Mouse (Mus musculus) erythroblast, embryonic 14.5 days (primary cell): Measurements from ENCODE around the gene Lypd5. TPM values are rescaled to one million over a fixed set of nuclear protein-coding genes. Genes with fewer than 3 reads are reported as not detected.

Experiments used
- H3K27me3 ChIP-seq: 2 replicates; pipeline ENCODE4 v1.6.1; 2012; ENCODE audit warnings: inconsistent platforms; ENCODE audit not compliant: control insufficient read depth
- H3K36me3 ChIP-seq: 2 replicates; pipeline ENCODE4 v1.6.1; 2012; ENCODE audit warnings: mild to moderate bottlenecking, inconsistent platforms; ENCODE audit not compliant: control insufficient read depth
- H3K4me1 ChIP-seq: 2 replicates; pipeline ENCODE4 v1.6.1; 2012; ENCODE audit warnings: inconsistent platforms; ENCODE audit not compliant: control insufficient read depth
- H3K4me3 ChIP-seq: replicated peaks from 2 replicates; pipeline ENCODE3; 2012; ENCODE audit warnings: moderate library complexity, mild to moderate bottlenecking, inconsistent platforms
- H3K9me3 ChIP-seq: 2 replicates; pipeline ENCODE4 v1.6.1; 2012; ENCODE audit warnings: low read length, inconsistent platforms, mixed read lengths; ENCODE audit not compliant: control insufficient read depth
- GATA1 ChIP-seq: IDR thresholded peaks from 2 replicates; pipeline ENCODE4 v1.6.1; 2012; ENCODE audit warnings: low read length, inconsistent platforms, mixed read lengths
- TAL1 ChIP-seq: IDR thresholded peaks from 3 replicates; pipeline ENCODE4 v1.6.1; 2012; ENCODE audit warnings: low read length, inconsistent platforms, mixed read lengths
- polyA plus RNA-seq: library from polyadenylated mRNA; stranded (reverse); fragments of >175 nt; gene quantifications from 2 replicates; pipeline ENCODE4 v1.2.3, GENCODE M21; 2012

The Lypd5 gene
- polyA plus RNA-seq, 1 experiment: not detected

DNA sequence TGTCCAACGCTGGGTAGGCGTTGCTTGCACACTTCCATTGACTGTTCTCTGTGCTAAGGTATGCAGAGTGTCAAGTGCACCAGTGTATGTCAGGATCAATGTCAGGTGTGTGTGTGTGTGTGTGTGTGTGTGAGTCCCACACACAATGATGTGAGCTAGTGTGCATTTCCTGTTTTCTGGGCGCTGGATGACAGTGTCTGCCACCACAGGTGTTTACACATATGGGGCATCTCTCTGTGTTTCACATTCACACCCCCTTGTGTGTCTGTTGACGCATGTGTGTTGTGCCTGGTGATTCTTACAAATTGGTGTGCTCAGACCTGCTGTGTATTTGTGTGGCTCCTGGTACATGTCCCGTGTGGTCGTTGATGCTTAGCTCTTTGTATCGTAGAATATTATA is 19.9 kb downstream of the Lypd5 start:
- peaks cover 93% of the 10 kb centered on the region for H3K4me1 ChIP-seq
- H3K36me3 ChIP-seq: peaks cover 51% of the 10 kb centered on the region
- H3K4me3 ChIP-seq: peak overlapping the region; percentile 79
- peaks cover 2% of the 10 kb centered on the region; the same call in 1 of the 2 replicates for H3K9me3 ChIP-seq
- H3K27me3 ChIP-seq: peaks cover 2% of the 10 kb centered on the region; the same call in 1 of the 2 replicates
- TF ChIP-seq TAL1 (no peak), GATA1 (no peak)

DNA sequence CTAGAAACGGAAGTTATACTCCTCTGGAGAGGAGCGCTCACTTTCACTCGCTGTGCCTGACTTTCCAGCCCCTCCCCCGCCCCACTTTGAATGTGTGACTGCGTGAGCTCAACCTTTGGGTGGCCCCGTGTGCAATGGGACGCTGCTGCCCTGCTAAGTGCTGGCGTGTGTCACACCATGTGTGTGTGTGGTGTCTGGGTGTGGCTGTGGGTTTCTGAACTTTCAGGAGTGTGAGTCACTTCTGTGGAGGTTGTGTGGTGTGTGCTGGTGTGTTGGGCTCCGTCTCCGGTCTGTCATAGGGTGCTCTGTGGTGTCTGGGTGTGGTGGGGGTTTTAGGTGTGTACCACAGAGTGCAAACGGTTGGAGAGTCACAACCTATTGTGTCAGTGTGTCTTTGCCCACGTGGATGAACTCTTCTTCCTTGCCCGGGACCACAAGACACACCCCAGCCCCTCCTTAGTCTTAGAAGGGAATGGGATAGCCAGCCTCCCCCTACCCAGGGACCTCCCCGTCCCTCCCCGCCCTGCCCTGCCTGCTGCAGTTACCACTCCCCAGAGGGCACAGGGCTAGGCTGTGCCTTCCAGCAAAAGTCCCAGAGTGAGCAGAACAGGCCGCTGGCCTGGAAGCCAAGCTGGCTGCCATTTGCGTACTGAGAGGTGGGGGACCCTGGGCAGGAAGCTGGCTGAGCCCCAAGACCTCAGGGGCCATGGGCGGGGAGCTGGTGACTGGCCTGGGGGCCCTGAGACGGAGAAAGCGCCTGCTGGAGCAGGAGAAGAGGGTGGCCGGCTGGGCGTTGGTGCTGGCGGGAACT is 20.9 kb downstream of the Lypd5 start, which contains the start of gene Kcnn4:
Gene Kcnn4 (plus strand): TSS at position 533 of the 811 bp plus-strand sequence.
- Histone ChIP-seq H3K4me3 (peak within 1 kb of the TSS; percentile 98), H3K9me3 (peaks cover 2% of the 10 kb centered on the region; the same call in 1 of the 2 replicates), H3K36me3 (peaks cover 61% of the 10 kb centered on the region), H3K27me3 (no peaks in the 10 kb centered on the region), H3K4me1 (peaks cover 93% of the 10 kb centered on the region)
- TF ChIP-seq GATA1: no peak
- TF ChIP-seq TAL1: no peak

DNA sequence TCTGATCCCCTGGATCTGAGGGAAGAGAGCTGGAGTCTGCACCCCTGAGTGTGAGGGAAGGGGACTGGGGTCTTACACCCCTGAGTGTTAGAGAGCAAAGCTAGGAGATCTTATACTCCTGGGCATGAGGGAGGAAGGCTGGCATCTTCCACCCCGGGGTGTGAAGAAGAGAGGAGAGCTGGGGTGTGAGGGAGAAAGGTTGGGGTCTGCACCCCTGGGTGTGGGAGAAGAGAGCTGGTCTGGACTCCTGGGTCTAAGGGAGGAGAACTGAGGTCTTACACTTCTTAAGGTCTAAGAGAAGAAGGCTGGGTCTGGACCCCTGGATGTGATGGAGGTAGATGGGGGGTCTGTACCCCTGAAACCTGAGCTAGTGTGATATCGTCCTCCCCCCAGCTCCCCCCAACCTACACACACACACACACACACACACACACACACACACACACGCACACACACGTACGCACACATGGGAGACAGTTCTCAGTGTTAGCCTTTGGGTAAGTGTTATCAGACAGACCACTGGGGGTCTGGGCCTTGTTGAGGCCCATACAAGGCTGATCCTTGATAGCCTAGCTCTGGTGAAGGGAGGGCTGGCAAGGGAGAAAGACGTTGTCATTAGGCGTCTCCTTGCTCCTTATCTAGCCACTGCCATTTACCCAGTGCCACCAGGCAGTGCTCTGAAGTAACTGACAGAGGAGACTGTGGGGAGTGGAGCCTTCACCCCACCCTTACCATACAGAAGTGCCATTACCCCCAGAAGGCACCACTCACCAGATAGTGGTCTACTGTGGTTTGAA is 22.2 kb downstream of the Lypd5 start:
- TF ChIP-seq GATA1: peak; percentile 93
- TF ChIP-seq TAL1: peak; percentile 65
- Histone ChIP-seq H3K4me3 (peak overlapping the region; percentile 98), H3K9me3 (peaks cover 2% of the 10 kb centered on the region; the same call in 1 of the 2 replicates), H3K36me3 (peaks cover 69% of the 10 kb centered on the region), H3K27me3 (no peaks in the 10 kb centered on the region), H3K4me1 (peaks cover 91% of the 10 kb centered on the region)

DNA sequence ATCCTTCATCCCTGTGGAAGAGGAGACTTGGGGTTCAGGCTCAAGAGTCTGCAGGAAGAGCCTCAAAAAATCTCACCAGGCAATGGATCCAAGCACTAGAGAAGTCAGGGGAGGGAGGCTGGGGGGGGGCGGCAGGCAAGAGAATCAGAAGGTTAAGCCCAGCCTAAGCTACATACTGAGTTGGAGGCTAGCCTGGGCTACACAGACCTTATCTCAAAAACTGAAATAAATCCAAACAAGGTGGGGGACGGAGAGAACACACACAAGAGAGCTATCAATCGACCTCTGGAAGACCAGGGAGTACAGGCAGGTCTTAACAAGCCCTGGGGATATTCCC is 22.8 kb downstream of the Lypd5 start:
- H3K27me3 ChIP-seq: no peaks in the 10 kb centered on the region
- H3K9me3 ChIP-seq: peaks cover 2% of the 10 kb centered on the region; the same call in 1 of the 2 replicates
- H3K4me1 ChIP-seq: peaks cover 91% of the 10 kb centered on the region
- H3K36me3 ChIP-seq: peaks cover 75% of the 10 kb centered on the region
- TF ChIP-seq TAL1: no peak
- TF ChIP-seq GATA1: no peak
- H3K4me3 ChIP-seq: peak overlapping the region; percentile 98

DNA sequence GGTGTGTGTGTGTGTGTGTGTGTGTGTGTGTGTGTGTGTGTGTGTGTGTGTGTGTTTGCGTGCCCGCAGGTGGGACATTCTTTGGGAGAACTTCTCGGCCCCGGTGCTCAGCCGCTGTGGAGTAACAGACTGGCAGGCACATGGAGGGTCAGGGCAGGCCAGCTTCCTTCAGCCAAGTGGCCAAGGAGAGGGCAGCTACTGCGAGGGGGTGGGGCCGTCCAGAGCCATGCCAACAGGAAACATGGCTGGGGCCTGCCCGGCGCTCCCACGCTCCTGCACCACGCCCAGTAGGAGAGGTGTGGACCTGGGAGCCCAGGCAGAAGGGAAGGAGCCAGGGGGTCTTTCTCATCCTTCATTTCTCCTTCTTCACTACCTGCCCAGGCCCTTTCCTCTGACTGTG is 23.3 kb downstream of the Lypd5 start:
- no peak for TF ChIP-seq GATA1
- no peak for TF ChIP-seq TAL1
- Histone ChIP-seq H3K36me3 (peaks cover 80% of the 10 kb centered on the region), H3K9me3 (peaks cover 2% of the 10 kb centered on the region; the same call in 1 of the 2 replicates), H3K4me3 (peak overlapping the region; percentile 98), H3K27me3 (peaks cover 3% of the 10 kb centered on the region; the same call in 1 of the 2 replicates), H3K4me1 (peaks cover 91% of the 10 kb centered on the region)

DNA sequence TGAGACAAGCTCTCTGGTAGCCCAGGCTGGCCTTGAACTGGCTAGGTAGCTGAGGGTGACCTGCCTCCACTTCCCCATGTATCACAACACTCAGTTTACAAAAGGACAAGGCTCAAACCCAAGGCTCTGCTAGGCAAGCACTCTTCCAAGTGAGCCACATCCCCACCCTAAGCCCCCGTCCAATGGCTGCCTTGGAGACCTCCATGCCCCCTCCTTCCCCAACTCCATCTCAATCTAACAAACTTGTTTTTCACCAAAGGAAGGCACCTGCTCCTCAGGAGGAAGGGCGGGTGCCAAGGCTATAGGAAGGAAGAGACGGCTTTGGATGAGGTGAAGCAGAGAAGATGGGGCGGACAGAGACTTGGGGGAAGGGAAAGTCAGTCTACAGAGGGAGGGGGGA is 23.8 kb downstream of the Lypd5 start:
- no peak for TF ChIP-seq GATA1
- TF ChIP-seq TAL1: no peak
- Histone ChIP-seq H3K27me3 (peaks cover 5% of the 10 kb centered on the region; the same call in 1 of the 2 replicates), H3K9me3 (no peaks in the 10 kb centered on the region), H3K4me1 (peaks cover 91% of the 10 kb centered on the region), H3K36me3 (peaks cover 81% of the 10 kb centered on the region), H3K4me3 (peak overlapping the region; percentile 98)

DNA sequence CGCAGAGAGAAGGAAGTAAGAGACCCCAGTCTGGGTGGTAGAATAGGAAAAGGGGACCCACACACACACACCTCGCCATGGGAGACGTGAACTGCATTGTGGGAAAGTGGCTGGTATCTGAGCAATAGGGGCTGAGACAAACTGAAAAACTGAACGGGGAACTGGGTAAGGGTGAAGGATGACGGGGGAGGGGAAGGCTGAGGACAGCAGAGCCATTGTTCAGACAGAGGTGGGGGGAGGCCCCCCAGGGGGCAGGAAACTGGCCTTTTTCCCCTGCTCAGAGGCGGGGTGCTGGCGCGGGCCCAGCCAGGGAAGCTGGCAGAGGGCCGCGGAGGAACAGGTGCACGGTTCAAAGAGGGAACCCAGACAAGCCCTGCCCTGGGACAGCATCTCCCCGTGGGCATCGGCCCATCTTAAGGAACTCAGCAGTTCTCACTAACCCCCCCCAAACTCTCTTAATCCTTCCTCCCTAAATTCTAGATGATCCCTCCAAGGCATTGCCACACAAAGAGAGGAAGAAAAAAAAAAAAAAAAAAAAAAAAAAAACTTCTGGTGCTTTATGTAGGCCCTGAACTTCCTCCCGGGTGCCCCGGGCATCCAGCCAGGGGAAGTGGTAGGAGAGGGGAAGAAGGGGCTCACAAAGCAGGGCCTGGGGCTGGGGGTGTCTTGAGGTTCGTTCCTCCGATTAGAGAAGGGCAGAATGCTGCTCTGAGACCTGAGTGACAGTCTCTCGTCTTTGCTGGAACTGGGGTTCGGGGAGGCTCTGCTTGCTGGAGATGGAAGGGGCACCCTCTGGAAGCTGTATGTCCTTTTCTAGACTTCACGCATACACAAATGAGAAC is 24.8 kb downstream of the Lypd5 start:
- Histone ChIP-seq H3K4me3 (peak overlapping the region; percentile 98), H3K4me1 (peaks cover 91% of the 10 kb centered on the region), H3K9me3 (no peaks in the 10 kb centered on the region), H3K27me3 (peaks cover 5% of the 10 kb centered on the region; the same call in 1 of the 2 replicates), H3K36me3 (peaks cover 89% of the 10 kb centered on the region)
- TF ChIP-seq GATA1 (no peak), TAL1 (no peak)

DNA sequence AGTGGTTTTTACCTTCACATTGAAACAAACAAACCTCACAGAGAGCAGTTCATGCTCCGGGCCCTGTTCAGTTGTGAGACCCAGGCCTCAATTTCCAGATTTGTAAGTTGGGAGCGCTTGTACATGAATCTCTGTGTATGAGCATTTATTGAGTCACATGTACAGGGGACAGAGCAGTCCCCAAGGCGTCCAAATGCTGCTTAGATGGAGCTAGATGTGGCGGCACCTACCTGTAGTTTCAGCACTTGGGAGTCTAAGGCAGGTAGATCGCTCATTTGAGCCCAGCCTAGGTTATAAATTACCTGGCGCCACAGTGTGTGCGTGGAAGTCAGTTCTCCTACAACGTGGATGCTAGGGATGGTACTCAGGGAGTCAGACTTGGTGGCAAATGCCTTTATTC is 27.5 kb downstream of the Lypd5 start:
- Histone ChIP-seq H3K9me3 (no peaks in the 10 kb centered on the region), H3K4me3 (peak overlapping the region; percentile 80), H3K4me1 (peaks cover 96% of the 10 kb centered on the region), H3K36me3 (peaks cover 99% of the 10 kb centered on the region), H3K27me3 (peaks cover 5% of the 10 kb centered on the region; the same call in 1 of the 2 replicates)
- TF ChIP-seq GATA1 (no peak), TAL1 (no peak)
